Mouse (Mus musculus): Measurements from ENCODE around the gene Tars2.
"Not testable (repeated sequence)": the region's sequence is repeated elsewhere in the genome, so short reads cannot be mapped to it uniquely, and the experiment has no call there.

Tars2 gene

DNA sequence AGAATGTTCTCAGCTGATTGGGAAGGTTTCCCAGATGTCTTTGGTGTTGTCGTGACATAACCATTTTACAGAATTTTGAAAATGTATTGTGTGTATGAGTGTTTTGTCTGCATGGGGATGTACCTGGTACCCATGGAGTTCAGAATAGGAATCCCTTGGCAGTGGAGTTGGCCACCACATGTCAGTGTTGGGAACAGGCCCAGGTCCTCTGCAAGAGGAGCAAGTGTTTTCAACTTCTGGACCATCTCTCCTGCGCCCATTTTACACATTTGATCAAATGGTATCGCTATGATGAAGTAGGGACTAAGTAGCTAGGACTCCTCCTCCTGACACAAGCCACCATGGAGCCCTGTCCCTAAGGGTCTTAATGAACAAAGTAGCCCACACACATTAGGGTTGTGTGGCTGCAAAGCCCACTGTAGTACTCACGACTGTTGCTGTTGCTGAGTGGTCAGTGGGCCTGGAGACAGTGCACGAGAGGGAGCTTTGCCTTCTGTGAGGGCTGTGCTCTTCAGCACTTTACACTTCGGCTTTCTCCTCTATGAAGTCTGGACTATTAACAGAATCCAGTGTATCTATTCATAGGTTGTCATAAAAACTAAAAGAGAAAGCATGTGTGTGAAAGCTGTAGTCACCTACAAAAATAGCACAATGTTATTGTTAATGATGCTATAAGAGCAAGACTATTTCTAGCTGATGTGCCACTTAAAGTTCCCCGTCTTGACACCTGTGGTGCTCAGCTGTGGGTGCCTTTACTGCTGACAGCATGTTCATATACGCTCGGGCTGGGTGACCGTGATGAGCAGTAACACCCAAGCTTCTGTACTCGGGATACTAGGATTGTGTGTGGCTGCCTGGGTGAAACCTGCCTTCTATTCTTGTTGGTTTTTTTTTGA is 65.0 kb downstream of the Tars2 start:
- no peak for DNase-seq

DNA sequence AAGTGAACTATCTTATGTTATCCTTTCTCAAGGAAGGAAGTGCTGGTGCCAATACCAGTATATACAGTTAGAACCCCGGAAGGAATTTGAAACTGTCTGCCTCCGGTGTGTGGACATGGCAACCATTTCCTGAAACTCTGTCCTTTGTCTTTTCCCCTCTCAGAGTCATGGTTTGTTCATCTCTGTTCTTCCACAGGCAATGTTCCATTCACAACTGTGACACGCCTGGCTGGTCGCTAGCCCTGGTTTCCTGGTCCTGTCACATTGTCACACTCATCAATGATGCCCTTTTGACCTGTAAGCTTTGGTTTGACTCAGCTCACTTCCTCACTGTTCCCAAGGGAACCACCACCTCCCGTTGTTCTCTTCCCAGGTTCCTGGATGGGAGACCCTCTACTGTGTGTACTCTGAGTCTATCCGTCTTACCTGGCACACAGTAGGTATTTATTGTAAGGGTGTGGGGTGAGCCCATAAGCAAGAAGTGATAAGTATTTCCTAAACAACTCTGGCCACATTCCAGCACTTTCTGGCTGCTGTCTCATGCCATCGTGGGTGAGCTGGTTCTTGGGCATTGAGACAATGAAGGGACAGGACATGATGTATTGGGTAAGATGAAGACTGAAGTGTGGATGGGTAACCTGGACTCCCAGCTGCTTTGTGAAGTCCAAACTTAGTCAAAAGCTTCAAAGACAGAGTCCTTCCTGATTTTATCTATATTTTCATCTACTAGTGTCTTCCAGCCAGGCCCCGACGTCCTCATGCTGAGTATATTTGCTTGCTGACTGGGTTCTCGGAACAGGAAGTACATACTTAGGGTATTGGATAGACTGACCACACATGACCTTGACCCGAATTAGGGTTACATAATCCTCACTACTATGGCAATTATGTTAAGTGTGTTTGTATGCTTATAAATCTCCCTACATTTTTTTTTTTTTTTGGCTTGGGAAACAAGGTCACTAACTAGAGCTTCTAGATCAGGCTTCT is 65.9 kb downstream of the Tars2 start:
- no peak for DNase-seq

DNA sequence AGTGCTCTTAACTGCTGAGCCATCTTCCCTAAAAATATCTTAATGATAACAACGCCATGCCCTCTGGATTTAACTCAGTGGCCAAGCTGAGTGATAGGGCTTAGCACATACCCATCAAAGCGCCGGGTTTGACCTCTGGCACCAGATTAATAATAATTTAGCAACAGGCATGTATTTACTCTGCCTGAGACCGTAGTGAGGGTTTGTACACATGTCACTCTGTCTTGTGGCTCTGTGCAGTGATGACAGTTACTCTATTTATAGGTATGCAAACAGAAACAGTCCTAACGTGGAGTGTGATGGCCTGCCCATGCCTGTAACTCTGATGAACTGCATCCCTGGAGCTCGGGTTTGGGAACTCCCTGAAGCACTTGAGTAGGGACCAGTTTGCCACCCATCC is 67.3 kb downstream of the Tars2 start:
- no peak for DNase-seq

DNA sequence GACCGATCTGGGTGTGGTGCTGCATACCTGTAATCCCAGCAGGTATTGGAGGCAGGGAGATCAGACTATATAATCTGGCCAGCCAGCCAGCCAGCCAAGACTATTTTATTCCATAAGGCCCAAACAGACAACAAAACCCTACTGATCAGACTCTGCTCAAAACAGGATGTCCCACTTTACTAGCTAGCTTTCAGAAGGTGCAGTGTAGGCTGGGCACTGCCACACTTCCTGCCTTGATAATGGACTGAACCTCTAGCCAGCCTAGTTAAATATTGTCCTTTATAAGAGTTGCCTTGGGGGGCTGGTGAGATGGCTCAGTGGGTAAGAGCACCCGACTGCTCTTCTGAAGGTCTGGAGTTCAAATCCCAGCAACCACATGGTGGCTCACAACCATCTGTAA is 69.5 kb downstream of the Tars2 start:
- DNase-seq, result not testable (repeated sequence)
